Mouse (Mus musculus) layer of hippocampus, adult 2 months (tissue): ENCODE measurements around the gene Esrra. TPM values are rescaled to one million over a fixed set of nuclear protein-coding genes. Genes with fewer than 3 reads are reported as not detected.

Source experiments
- DNase-seq, 2 experiments: peaks; one replicate each; pipeline ENCODE4 v3.0.0; 2022; ENCODE audit warnings: low spot score in 2 of 2
- H3K27ac ChIP-seq: fragments of 200-600 bp; 2 replicates; pipeline ENCODE4 v1.8.1; 2022
- H3K4me3 ChIP-seq: fragments of 200-600 bp; 2 replicates; pipeline ENCODE4 v1.8.1; 2022; ENCODE audit warnings: mild to moderate bottlenecking
- CTCF ChIP-seq: fragments of 200-600 bp; conservative IDR thresholded peaks from 2 replicates; pipeline ENCODE4 v1.8.1; 2022; ENCODE audit warnings: antibody characterized with exemption, mild to moderate bottlenecking, moderate library complexity
- total RNA-seq, 2 experiments: library from RNA; stranded (reverse); gene quantifications; 2 replicates each; pipeline ENCODE4 v1.2.3; 2021

Esrra gene
- total RNA-seq, 2 experiments from 2014 or later, result 56.9 to 63.4 TPM

DNA sequence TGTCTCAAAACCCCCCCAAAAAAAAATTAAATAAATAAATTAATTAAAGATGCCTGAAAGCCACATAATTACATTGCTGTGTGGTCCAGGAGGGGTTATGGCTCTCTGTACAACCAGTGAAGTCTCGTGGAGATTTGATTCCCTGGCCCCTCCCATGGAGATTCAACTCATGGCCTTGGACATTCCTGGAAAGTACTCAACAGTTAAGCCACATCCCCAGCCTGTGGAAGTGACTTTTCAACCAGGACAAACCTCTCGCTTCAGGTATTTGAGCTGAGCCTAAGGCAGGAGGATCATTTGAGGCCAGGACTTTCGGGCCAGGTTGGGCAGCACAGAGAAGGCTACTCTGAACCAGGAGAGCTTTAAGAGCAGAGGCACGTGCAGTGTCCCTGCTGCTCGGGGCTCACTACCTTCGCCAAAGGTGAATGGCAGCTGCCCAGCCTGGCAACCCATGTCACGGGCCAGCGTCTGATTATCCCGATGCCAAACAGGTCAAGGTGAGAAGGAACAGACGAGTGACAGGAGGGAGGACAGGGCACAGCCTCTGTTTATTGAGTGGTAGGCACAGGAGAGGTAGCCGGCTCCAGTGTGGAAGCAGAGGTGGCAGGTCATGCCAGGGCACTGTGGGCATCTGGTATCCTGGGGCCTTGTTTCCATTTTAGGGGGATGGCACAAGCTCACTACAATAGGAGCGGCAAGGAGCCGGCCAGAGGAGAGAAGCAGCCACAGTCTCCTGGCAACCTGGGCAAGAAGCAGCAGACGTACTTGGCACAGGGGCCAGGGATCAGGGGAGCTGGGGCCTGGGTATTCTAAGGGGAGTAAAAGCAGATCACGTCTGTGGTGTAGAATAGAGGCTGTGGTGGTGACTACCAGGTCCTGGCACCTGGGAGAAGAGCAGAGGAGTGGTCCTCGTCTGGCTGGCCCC, 16.2 kb upstream of the Esrra start:
- DNase-seq, result no peak
- H3K4me3 ChIP-seq, result no peak overlapping the region; the same call in 1 of the 2 replicates
- no peak for TF ChIP-seq CTCF
- no peak overlapping the region for H3K27ac ChIP-seq

DNA sequence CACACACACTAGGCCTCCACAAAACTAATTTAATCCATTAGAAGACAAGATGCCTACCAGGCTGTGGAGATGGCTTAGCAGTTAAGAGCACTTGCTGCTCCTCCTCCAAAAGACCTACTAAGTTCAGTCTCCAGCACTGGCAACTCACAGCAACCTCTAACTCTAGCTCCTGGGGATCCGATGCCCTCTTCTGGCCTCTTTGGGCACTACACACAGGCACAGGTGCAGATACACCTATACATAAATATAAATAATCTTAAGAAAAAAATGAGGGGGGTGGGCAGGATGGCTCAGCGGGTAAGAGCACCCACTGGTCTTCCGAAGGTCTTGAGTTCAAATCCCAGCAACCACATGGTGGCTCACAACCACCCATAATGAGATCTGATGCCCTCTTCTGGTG, 14.7 kb upstream of the Esrra start:
- Histone ChIP-seq H3K27ac (no peak overlapping the region), H3K4me3 (no peak overlapping the region)
- no peak for DNase-seq
- peak; percentile 73 for TF ChIP-seq CTCF

DNA sequence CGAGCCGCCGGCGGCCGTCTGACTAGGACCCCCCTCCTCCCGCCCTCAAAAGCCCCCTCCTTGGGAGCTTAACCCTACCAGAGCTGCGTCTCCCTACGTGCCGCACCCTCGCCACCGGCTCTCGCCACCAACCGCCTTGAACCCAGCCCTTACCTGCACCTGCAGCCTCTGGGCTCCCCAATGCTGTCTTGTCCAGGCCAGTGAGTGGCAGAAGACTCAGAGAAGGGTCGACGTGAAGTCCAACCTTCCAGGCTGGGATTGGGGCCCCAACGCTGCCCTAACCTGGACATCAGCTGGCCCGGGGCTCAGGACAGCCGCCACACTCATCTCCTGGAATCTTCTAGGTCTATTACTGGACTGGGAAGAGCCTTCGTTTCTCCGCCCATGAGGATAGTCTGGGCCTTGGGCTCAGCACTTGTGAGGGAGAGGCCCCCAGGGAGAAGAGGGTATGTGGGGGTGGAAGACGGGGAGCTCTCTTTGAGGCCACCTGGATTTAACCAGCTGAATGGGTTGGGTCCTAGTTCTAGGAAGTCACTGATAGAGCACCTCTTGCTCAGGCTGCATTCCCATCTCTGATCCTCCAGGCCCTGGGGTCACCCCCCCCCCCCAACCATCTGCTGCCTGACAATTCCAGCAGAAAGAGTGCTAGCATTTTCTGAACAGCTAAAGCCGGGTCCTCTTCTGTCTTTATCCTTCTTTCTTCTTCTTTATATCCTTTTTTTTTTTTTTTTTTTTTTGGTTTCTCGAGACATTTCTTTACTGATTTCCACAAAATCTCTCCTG, 12.8 kb upstream of the Esrra start, which contains the start of gene Kcnk4:
Kcnk4 (minus strand) TSS at position 321 of the 783 bp plus-strand sequence.
- H3K27ac ChIP-seq, result peak within 1 kb of the TSS; percentile 85
- DNase-seq, result no peak
- TF ChIP-seq CTCF, result no peak
- H3K4me3 ChIP-seq, result peak within 1 kb of the TSS; percentile 64

DNA sequence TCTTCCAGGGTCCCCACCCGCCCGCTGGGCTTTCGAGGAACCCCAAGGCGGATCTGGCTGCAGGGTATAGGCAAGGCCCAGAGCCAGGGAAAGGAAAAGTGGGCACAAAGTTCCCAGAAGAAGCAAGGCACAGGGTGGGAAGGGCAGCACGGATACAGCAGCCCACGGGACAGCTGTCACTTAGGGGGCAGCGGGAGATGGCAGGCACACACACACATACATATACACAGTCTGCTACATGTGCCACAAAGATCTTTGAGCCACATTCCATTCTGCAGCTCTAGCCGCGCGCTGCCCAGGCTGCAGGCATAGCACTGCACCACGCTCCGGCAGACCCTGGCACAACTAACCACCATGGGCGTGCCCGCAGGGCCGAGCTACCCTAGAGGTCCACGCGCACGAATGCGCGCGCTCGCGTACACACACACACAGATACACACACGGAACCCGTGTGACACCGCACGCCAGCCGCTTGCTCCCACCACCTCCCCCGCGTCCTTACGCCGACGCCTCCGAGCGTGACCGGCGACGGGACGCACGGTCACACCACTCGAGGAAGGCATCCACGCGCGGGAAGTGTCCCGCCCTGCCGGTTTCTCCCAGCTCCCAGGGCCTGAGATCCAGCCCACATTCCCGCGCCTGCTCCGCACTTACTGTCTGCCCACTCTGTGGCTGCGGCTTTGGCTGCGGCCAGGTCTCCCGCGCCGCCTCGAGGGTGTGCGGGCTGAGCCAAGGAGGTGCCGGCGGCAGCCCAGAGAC, 12.0 kb upstream of the Esrra start:
- H3K27ac ChIP-seq, result peak overlapping the region; percentile 85
- DNase-seq, result no peak
- peak overlapping the region; percentile 64 for H3K4me3 ChIP-seq
- no peak for TF ChIP-seq CTCF

DNA sequence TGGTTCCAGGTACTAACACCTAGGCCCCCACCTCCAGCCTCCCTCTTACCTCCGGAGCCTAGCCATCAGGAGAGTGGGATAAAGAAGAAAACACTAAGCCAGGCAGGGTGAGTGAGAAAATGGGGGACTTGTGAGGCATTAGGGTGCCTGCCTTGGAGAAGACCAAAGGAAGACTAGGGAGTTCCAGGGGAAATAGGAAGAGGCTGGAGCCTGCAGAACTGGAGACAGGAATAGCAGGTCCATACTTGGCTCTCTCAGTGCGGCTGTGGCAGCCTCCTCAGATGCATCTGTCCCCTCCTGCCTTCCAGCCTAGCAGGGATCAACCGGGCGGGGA, 11.5 kb upstream of the Esrra start:
- Histone ChIP-seq H3K27ac (peak overlapping the region; percentile 85), H3K4me3 (peak overlapping the region; percentile 64)
- TF ChIP-seq CTCF, result no peak
- no peak for DNase-seq

DNA sequence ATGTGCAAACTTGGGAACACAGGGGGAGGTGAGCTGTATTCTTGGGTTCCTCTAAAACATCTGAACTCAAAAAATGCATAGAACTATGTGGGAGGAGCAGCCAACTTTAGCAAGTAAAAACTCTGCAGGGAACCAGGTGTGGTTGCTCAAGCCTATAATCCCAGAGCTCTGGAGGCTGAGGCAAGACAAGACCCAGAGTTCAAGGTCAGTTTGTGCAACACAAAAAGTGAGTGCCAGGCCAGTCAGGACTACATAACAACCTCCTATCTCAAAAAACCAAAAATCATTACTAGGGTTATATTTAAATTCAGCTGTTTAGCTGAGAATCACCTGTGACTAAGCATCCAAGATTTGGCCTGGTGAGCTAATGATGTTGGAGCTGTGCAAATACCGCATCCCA, 10.4 kb upstream of the Esrra start:
- no peak for DNase-seq
- TF ChIP-seq CTCF, result no peak
- H3K4me3 ChIP-seq, result no peak overlapping the region
- no peak overlapping the region for H3K27ac ChIP-seq

DNA sequence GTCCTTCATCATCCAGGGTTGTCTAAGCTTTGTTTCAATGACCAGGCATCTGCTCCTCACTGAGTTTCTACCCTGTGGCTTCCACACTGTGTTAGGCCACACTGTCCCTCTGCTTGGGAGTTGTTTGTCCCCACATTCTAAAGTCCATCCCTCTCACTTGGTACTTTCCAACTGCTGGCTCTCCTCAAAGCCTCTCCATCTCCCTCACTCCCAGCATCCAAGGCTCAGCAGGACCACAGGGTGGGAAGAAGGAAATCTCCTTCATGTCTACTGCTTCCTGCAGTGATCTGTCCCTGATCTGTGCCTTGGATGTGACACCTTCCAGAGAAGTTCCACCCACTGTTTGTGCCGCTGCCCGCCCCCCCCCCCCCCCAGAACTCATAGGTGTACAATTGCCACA, 9.4 kb upstream of the Esrra start:
- Histone ChIP-seq H3K4me3 (no peak overlapping the region), H3K27ac (no peak overlapping the region)
- DNase-seq, result no peak
- no peak for TF ChIP-seq CTCF

DNA sequence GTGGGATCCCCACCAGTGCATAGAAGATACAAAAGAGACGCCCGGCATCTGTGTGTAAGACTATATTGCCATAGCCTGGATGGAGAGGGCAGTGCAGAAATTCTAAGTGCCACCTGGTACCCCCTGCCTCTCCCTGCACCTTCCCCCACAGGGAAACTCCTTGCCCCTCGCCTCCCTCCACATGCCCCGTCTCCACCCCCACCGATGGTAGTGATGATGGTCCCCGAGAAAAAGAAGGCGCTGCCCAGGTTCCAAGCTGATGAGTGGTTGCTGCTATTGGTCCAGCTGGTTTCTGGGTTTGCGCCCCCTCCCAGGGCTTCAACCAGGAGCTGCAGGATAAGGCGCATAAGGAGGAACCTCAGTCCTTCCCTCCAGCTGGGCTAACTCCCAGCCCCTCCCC, 6.5 kb upstream of the Esrra start:
- no peak for DNase-seq
- Histone ChIP-seq H3K4me3 (no peak overlapping the region), H3K27ac (no peak overlapping the region)
- no peak for TF ChIP-seq CTCF

DNA sequence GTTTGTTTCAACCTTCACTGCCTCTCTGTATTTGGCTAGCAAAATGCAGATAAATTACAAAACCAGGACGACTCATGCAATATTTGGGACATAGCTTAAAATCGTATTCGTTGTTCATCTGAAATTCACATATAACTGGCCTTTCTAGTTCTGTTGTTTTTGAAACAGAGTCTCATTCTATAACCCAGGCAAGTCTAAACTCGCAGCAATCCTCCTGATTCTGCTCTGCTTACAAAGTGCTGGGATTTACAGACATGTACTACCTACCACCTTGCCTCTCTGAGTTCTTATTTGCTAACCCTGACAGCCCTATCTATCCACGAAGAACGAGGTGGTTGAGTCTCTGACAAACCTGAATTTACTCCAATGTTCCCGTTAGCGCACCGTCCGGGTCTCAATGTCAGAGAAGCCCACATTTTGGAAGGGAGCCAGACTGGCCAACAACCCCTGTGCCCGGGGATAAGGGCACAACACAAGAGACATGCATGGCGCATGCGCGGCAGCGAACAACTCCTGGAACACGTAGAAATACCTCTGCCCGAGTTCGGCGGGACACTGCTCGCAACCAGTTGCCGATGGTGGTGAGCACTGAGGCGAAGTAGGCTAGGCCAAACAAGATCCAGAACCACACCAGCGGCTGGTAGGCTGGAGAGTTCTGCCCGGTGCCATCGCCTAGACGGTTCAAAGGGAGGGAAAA, 5.1 kb upstream of the Esrra start:
- TF ChIP-seq CTCF, result no peak
- no peak overlapping the region for H3K27ac ChIP-seq
- no peak overlapping the region for H3K4me3 ChIP-seq
- no peak for DNase-seq

DNA sequence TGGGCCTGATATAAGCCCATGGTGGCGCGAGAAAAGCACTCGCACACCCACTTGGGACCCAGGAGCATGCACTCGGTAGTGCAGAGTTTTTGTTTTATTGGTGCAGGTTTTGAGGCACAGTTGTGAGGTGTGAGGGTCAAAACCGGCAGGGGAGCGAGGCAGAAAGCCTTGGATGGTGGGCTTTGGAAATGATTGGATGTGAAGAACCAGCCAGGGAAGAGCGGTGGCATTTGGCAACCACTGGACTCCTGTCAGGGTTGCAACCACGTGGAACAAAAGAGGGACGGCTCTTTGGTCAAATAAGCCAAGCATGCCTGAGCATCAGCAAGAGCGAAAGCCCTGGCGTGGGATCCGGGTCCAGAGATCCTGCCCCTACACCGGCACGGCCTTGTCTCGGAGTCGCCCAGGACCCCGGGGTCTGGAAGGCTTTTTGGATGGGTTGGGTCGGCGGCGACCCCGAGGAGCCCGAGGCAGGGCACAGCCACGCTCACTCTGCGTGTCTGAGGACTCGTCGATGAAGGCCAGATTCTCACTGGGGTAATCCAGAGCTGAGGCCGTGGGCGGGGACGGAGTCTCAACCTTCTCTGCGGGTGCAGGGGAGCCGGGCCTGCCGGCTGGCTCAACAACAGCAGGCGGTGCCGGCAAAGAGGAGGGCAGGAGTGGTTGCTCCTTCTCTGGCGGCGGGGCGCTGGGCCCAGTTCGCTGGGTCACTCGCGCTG, 4.2 kb upstream of the Esrra start:
- no peak overlapping the region for H3K4me3 ChIP-seq
- DNase-seq, result no peak
- H3K27ac ChIP-seq, result no peak overlapping the region
- TF ChIP-seq CTCF, result no peak

DNA sequence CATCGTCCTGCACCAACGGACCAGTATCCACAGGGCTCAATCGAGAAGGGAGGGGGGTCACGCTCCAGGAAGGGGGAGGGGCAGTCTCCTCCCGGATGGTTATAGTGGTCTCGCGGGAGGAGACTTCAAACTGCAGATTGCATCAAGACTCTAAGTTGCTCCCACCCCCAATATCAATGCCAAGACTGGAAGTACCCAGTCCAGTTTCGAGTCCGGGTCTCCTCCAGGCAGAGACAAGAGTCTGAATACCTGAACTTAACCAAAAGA, 3.6 kb upstream of the Esrra start, which contains the start of gene Catsperz:
Catsperz (minus strand) TSS at position 74 of the 267 bp plus-strand sequence.
- no peak within 1 kb of the TSS for H3K27ac ChIP-seq
- H3K4me3 ChIP-seq, result peak within 1 kb of the TSS; percentile 26
- no peak for DNase-seq
- TF ChIP-seq CTCF, result no peak
